Mouse (Mus musculus): Measurements from ENCODE around the gene Sh2d1b2. TPM values are rescaled to one million over a fixed set of nuclear protein-coding genes. Genes with fewer than 3 reads are reported as not detected.
"Not testable (repeated sequence)": the region's sequence is repeated elsewhere in the genome, so short reads cannot be mapped to it uniquely, and the experiment has no call there.

Gene Sh2d1b2
- 0.11 TPM in 1 of 2 replicates, not detected in the other for polyA plus RNA-seq (2016; fragmentation: Nextera tagmentation; extraction: Ambion mirVana)

- not testable (repeated sequence) for H3K27ac ChIP-seq; H3K4me3 ChIP-seq; DNase-seq (ENCODE audit: low spot score); H3K27me3 ChIP-seq (ENCODE audit: low read depth, poor library complexity, severe bottlenecking); H3K9me3 ChIP-seq (replicated peaks); H3K4me1 ChIP-seq; H3K36me3 ChIP-seq
- 68% methylated on average over 6 of the region's 6 CpGs for WGBS
Measured at GRCm38 (mm10) chr1:170232688-170233087, at the start of gene Sh2d1b2. TSS of gene Sh2d1b2 (plus strand) at chr1:170232749.

GRCm38 (mm10) chr1:170185137-170185536 is 47.4 kb upstream of the Sh2d1b2 start:
- no peaks in the 10 kb centered on the region for H3K9me3 ChIP-seq (replicated peaks)
- DNase-seq (ENCODE audit: low spot score): no peak
- no peak overlapping the region for H3K4me3 ChIP-seq
- WGBS: 92% methylated on average over 3 of the region's 3 CpGs
- no peaks in the 10 kb centered on the region for H3K36me3 ChIP-seq
- H3K27ac ChIP-seq: no peak overlapping the region
- no peaks in the 10 kb centered on the region for H3K4me1 ChIP-seq
- H3K27me3 ChIP-seq (ENCODE audit: low read depth, poor library complexity, severe bottlenecking): no peaks in the 10 kb centered on the region

DNA sequence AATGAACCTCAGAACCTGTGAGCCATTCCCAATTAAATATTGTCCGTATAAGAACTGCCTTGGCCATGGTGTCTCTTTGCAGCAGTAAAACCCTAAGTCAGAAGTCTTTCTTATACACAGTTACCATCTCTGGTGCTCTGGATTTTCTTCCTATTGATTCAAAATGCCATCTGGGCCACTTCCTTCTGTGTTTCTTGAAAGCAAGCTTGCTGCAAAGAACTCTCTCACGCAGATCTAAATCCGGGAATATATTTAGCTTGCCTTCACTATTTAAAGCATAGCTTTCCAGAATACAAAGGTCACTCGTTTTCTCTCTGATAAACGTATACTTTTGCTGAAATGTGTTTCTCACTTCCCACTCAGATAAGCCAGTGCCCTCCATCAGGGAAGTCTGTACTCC is 46.0 kb upstream of the Sh2d1b2 start:
- Histone ChIP-seq H3K4me1 (no peaks in the 10 kb centered on the region), H3K27ac (no peak overlapping the region), H3K4me3 (no peak overlapping the region), H3K9me3 (replicated peaks) (no peaks in the 10 kb centered on the region), H3K27me3 (ENCODE audit: low read depth, poor library complexity, severe bottlenecking) (no peaks in the 10 kb centered on the region), H3K36me3 (peaks cover 5% of the 10 kb centered on the region)
- no peak for DNase-seq (ENCODE audit: low spot score)
- 91% methylated on average over 5 of the region's 5 CpGs for WGBS

- no peak overlapping the region for H3K4me3 ChIP-seq
- H3K36me3 ChIP-seq: peaks cover 23% of the 10 kb centered on the region
- no peak overlapping the region for H3K27ac ChIP-seq
- no peaks in the 10 kb centered on the region for H3K27me3 ChIP-seq (ENCODE audit: low read depth, poor library complexity, severe bottlenecking)
- no peaks in the 10 kb centered on the region for H3K9me3 ChIP-seq (replicated peaks)
- DNase-seq (ENCODE audit: low spot score): no peak
- H3K4me1 ChIP-seq: no peaks in the 10 kb centered on the region
- WGBS: 84% methylated on average over 11 of the region's 11 CpGs
Measured at GRCm38 (mm10) chr1:170188601-170189000, 43.9 kb upstream of the Sh2d1b2 start.

- 89% methylated on average over 4 of the region's 4 CpGs for WGBS
- DNase-seq (ENCODE audit: low spot score): no peak
Measured at GRCm38 (mm10) chr1:170190225-170190624, 42.3 kb upstream of the Sh2d1b2 start.

DNA sequence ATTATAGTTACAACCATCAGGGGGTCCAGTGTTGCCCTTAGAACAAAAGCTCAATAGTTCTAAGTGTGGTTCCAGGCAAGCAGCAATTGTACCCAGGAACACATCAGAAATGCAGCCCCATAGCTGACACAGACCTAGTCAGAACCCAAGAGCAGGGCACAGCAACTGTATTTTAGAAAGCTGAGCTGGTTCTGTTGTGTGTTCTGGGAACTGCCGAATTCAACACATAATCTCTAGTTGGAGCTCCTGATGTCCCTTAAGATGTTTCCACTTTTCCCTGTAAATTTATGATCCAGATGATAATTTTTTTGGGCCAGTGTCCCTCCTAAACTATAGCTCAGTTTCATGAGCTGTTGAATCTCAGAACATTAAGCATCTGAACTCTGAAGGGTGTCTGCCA is 40.6 kb upstream of the Sh2d1b2 start:
- no peaks in the 10 kb centered on the region for H3K9me3 ChIP-seq (replicated peaks)
- 98% methylated on average over 1 of the region's 1 CpGs for WGBS
- H3K27ac ChIP-seq: no peak overlapping the region
- DNase-seq (ENCODE audit: low spot score): no peak
- H3K27me3 ChIP-seq (ENCODE audit: low read depth, poor library complexity, severe bottlenecking): no peaks in the 10 kb centered on the region
- H3K4me3 ChIP-seq: no peak overlapping the region
- no peaks in the 10 kb centered on the region for H3K4me1 ChIP-seq
- H3K36me3 ChIP-seq: peaks cover 56% of the 10 kb centered on the region

More at GRCm38 (mm10) chr1:170190225-170190624, 42.3 kb upstream of the Sh2d1b2 start:
- H3K4me3 ChIP-seq: no peak overlapping the region
- no peaks in the 10 kb centered on the region for H3K4me1 ChIP-seq
- H3K36me3 ChIP-seq: peaks cover 39% of the 10 kb centered on the region
- no peak overlapping the region for H3K27ac ChIP-seq
- H3K9me3 ChIP-seq (replicated peaks): no peaks in the 10 kb centered on the region
- H3K27me3 ChIP-seq (ENCODE audit: low read depth, poor library complexity, severe bottlenecking): no peaks in the 10 kb centered on the region

DNA sequence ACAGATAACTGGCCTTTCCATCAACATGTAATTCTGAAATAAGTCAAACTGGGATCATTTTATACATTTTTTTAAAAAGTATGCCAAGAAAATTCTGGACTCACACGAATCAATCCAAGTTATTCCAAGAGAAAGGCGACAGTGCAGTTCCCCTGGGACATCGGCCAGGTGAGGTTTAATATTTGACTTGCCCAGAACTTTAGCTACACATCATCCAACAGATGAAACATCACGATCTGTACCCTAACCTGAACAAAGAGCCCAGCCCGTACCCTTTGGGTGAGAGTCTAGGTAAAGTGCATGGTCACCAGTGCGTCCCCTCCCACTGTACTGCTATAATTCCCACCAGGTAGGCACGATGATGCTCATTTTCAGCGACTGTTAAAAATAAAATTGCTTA is 36.3 kb upstream of the Sh2d1b2 start:
- H3K36me3 ChIP-seq: peaks cover 94% of the 10 kb centered on the region
- H3K4me1 ChIP-seq: no peaks in the 10 kb centered on the region
- no peak overlapping the region for H3K4me3 ChIP-seq
- H3K9me3 ChIP-seq (replicated peaks): no peaks in the 10 kb centered on the region
- DNase-seq (ENCODE audit: low spot score): no peak
- H3K27me3 ChIP-seq (ENCODE audit: low read depth, poor library complexity, severe bottlenecking): no peaks in the 10 kb centered on the region
- 95% methylated on average over 8 of the region's 8 CpGs for WGBS
- H3K27ac ChIP-seq: no peak overlapping the region

GRCm38 (mm10) chr1:170200379-170200778 is 32.2 kb upstream of the Sh2d1b2 start:
- H3K36me3 ChIP-seq: peaks cover 93% of the 10 kb centered on the region
- no peak overlapping the region for H3K27ac ChIP-seq
- no peak for DNase-seq (ENCODE audit: low spot score)
- no peaks in the 10 kb centered on the region for H3K27me3 ChIP-seq (ENCODE audit: low read depth, poor library complexity, severe bottlenecking)
- H3K4me3 ChIP-seq: no peak overlapping the region
- no peaks in the 10 kb centered on the region for H3K9me3 ChIP-seq (replicated peaks)
- 85% methylated on average over 3 of the region's 3 CpGs for WGBS
- H3K4me1 ChIP-seq: no peaks in the 10 kb centered on the region

GRCm38 (mm10) chr1:170206395-170206794 is 26.2 kb upstream of the Sh2d1b2 start:
- Histone ChIP-seq H3K9me3 (replicated peaks) (no peaks in the 10 kb centered on the region), H3K36me3 (peaks cover 95% of the 10 kb centered on the region), H3K27ac (no peak overlapping the region), H3K4me1 (no peaks in the 10 kb centered on the region), H3K27me3 (ENCODE audit: low read depth, poor library complexity, severe bottlenecking) (no peaks in the 10 kb centered on the region), H3K4me3 (no peak overlapping the region)
- WGBS: 95% methylated on average over 6 of the region's 6 CpGs
- DNase-seq (ENCODE audit: low spot score): no peak

- H3K36me3 ChIP-seq: peaks cover 44% of the 10 kb centered on the region
- no peaks in the 10 kb centered on the region for H3K9me3 ChIP-seq (replicated peaks)
- no peak for DNase-seq (ENCODE audit: low spot score)
- no peak overlapping the region for H3K4me3 ChIP-seq
- peaks cover 8% of the 10 kb centered on the region; the same call in 1 of the 2 replicates for H3K4me1 ChIP-seq
- H3K27me3 ChIP-seq (ENCODE audit: low read depth, poor library complexity, severe bottlenecking): no peaks in the 10 kb centered on the region
- 95% methylated on average over 10 of the region's 10 CpGs for WGBS
- H3K27ac ChIP-seq: no peak overlapping the region
Measured at GRCm38 (mm10) chr1:170213181-170213879, 19.2 kb upstream of the Sh2d1b2 start.

GRCm38 (mm10) chr1:170214383-170214756 is 18.2 kb upstream of the Sh2d1b2 start:
- peak overlapping the region; percentile 94; the same call in 1 of the 2 replicates for H3K27ac ChIP-seq
- no peaks in the 10 kb centered on the region for H3K27me3 ChIP-seq (ENCODE audit: low read depth, poor library complexity, severe bottlenecking)
- no peaks in the 10 kb centered on the region for H3K9me3 ChIP-seq (replicated peaks)
- peak overlapping the region; percentile 93 for H3K4me3 ChIP-seq
- peaks cover 8% of the 10 kb centered on the region; the same call in 1 of the 2 replicates for H3K4me1 ChIP-seq
- no peak for DNase-seq (ENCODE audit: low spot score)
- peaks cover 34% of the 10 kb centered on the region for H3K36me3 ChIP-seq
- WGBS: 47% methylated on average over 7 of the region's 7 CpGs

DNA sequence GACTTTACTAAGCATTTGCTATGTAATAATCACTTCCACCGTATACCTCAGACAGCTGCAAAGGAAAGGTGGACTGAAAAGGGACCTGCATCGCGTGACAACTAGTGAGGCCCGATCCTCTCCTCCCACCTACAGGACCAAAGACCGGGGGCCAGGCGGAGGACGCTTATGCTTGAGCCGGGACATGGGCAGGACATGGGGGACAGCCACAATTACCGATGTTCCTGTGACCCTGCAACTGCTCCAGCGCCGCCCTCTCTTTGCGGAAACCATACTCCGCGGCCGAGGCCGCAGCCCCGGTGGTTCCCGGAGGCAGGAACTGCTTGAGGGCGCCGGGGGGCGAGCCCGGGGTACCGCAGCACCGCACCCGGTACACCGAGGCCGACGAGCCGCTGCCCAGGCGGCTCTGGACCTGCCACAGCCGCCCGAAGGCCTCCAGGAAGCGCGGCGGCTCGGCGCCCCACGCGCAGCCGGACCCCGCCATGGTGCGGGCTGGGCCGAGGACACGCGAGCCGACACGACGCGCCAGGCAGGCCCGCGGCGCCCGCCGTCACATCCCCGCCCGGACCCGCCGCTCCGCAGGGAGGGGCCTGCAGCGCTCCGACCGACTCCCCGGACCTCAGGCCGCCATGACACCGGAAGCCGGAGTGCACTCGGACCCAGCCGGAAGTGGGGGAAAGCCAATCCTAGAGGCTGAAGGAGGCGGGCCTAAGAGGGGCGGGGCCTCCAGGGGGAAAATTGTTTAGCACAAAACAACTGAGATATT is 17.6 kb upstream of the Sh2d1b2 start, which contains the start of gene Uhmk1:
TSS of gene Uhmk1 (minus strand) at position 641 of the 766 bp plus-strand sequence.
- Histone ChIP-seq H3K27ac (peak within 1 kb of the TSS; percentile 94), H3K4me1 (peaks cover 8% of the 10 kb centered on the region; the same call in 1 of the 2 replicates), H3K36me3 (peaks cover 28% of the 10 kb centered on the region), H3K4me3 (peak within 1 kb of the TSS; percentile 93), H3K9me3 (replicated peaks) (no peaks in the 10 kb centered on the region), H3K27me3 (ENCODE audit: low read depth, poor library complexity, severe bottlenecking) (no peaks in the 10 kb centered on the region)
- DNase-seq (ENCODE audit: low spot score): peak; percentile 94
- under 1% methylated on average over 70 of the region's 70 CpGs for WGBS

DNA sequence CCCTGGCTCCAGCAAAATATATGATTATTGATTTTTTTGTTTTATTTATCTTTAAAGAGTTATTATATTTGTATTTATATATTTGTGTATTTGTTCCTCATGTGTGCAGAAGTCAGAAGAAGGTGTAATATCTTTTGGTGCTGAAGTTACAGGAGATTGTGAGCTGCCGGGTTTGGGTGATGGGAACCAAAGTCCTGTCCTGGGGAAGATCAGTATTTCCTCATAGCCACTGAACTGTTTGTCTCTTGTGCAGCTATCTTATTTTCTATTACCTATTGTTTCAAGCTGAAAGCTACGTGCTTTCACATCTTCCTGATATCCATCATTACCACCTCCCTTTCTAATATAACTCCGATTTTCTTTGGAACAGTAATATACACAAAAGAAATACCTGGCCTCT is 17.0 kb upstream of the Sh2d1b2 start:
- peak overlapping the region; percentile 94 for H3K27ac ChIP-seq
- peak overlapping the region; percentile 93 for H3K4me3 ChIP-seq
- H3K36me3 ChIP-seq: peaks cover 22% of the 10 kb centered on the region
- no peaks in the 10 kb centered on the region for H3K27me3 ChIP-seq (ENCODE audit: low read depth, poor library complexity, severe bottlenecking)
- no peak for DNase-seq (ENCODE audit: low spot score)
- H3K9me3 ChIP-seq (replicated peaks): no peaks in the 10 kb centered on the region
- 76% methylated on average over 3 of the region's 3 CpGs for WGBS
- peaks cover 8% of the 10 kb centered on the region; the same call in 1 of the 2 replicates for H3K4me1 ChIP-seq
